In genomic region chr4:119008476-119008875, GRCm38 (mm10) we compare ENCODE assay signal across 9 mouse cellular contexts. TPM values are rescaled to one million over a fixed set of nuclear protein-coding genes. Genes with fewer than 3 reads are reported as not detected.
DNase-seq lines count a peak whose midpoint lies in the region; ATAC-seq and TF ChIP-seq lines count a peak whose summit lies in the region.
"Had no signal": no experiment of that assay in that cellular context is flagged by ENCODE, and none has a peak within 500 bp of the region (broad histone marks: within the 10 kb centered on the region; RNA-seq: fewer than 3 reads in every experiment).

No protein-coding gene starts in this region.

- H3K4me2 ChIP-seq in stomach, embryonic 15.5 days = no peak overlapping the region
- H3K4me2 ChIP-seq: neural tube, embryonic 12.5 days had no signal

- H3K9ac ChIP-seq in stomach, embryonic 15.5 days = no peak overlapping the region
- H3K9ac ChIP-seq: neural tube, embryonic 12.5 days had no signal

- TF ChIP-seq CTCF in left cerebral cortex, adult 2 months (IDR thresholded peaks at IDR 0.05) = no peak

- DNase-seq in left cerebral cortex, adult 2 months (ENCODE audit: extremely low spot score in 1 of 2, low spot score in 2 of 2) = peak; percentile 25 to 26
- no peak for DNase-seq in left cerebral cortex, adult 18-20 months (ENCODE audit: low spot score in 2 of 2)
- peak; percentile 88 for DNase-seq in ZHBTc4 (ENCODE audit: low read depth, low spot score)
- peak; percentile 58 to 61 for DNase-seq in cerebellum, postnatal 25 days
- peak; percentile 56 to 79 for DNase-seq in kidney, adult 8-10 months
- DNase-seq in testis, postnatal 10 days (ENCODE audit: low spot score) = no peak

- intact Hi-C loops in left cerebral cortex, adult 2 months (cut with DNase I) = no loop called here

- H3K4me1 ChIP-seq in stomach, embryonic 15.5 days = peaks cover 6% of the 10 kb centered on the region; the same call in 1 of the 2 replicates
- H3K4me1 ChIP-seq: neural tube, embryonic 12.5 days had no signal

- no peaks in the 10 kb centered on the region for H3K27me3 ChIP-seq in stomach, embryonic 15.5 days (replicated peaks)
- H3K27me3 ChIP-seq: neural tube, embryonic 12.5 days had no signal

- peak overlapping the region; percentile 38 for H3K27ac ChIP-seq in left cerebral cortex, adult 2 months
- no peak overlapping the region for H3K27ac ChIP-seq in stomach, embryonic 15.5 days
- H3K27ac ChIP-seq: neural tube, embryonic 12.5 days had no signal

- no peaks in the 10 kb centered on the region for H3K36me3 ChIP-seq in stomach, embryonic 15.5 days
- H3K36me3 ChIP-seq: neural tube, embryonic 12.5 days had no signal

- WGBS in stomach, embryonic 15.5 days = 39% methylated on average over 6 of the region's 6 CpGs

- H3K4me3 ChIP-seq in left cerebral cortex, adult 2 months = no peak overlapping the region
- no peak overlapping the region for H3K4me3 ChIP-seq in stomach, embryonic 15.5 days (replicated peaks)
- H3K4me3 ChIP-seq: neural tube, embryonic 12.5 days had no signal

- 0 out of 2 replicates have a peak, but pooled peaks have one; percentile 23 for ATAC-seq in stomach, embryonic 15.5 days (ENCODE audit: insufficient read depth, low FRiP score, low read depth)

- H3K9me3 ChIP-seq in stomach, embryonic 15.5 days = no peaks in the 10 kb centered on the region
- H3K9me3 ChIP-seq: neural tube, embryonic 12.5 days had no signal

RNA-seq across cellular contexts. Expression of gene Lao1, which starts 47.1 kb away (rescaled TPM):
- under 1 TPM in 1 of 2 experiments, not detected in 1; 0.23 TPM for total RNA-seq in left cerebral cortex, adult 2 months (2021)
- not detected for total RNA-seq in left cerebral cortex, adult 18-20 months (2021)
- polyA plus RNA-seq in stomach, embryonic 15.5 days (2015; fragmentation: Nextera tagmentation; extraction: Ambion mirVana) = not detected in 2 replicates
- total RNA-seq: common myeloid progenitor, adult 5-6 weeks had no signal
- polyA plus RNA-seq: neural tube, embryonic 12.5 days had no signal

Comparison
In these comparisons a context has a peak if more than half of its experiments do, and no peak if none do; other contexts are left out.
1. DNase-seq: peak in left cerebral cortex, adult 2 months (2 of 2), ZHBTc4 (single experiment), cerebellum, postnatal 25 days (2 of 2) and kidney, adult 8-10 months (2 of 2); none in left cerebral cortex, adult 18-20 months (0 of 2) and testis, postnatal 10 days (single experiment).